Mouse (Mus musculus): Measurements from ENCODE around the gene Dera. TPM values are rescaled to one million over a fixed set of nuclear protein-coding genes. Genes with fewer than 3 reads are reported as not detected.

Gene Dera
- total and polyA plus RNA-seq, 3 experiments: 59.5 to 80.6 (median 78.0) TPM

DNA sequence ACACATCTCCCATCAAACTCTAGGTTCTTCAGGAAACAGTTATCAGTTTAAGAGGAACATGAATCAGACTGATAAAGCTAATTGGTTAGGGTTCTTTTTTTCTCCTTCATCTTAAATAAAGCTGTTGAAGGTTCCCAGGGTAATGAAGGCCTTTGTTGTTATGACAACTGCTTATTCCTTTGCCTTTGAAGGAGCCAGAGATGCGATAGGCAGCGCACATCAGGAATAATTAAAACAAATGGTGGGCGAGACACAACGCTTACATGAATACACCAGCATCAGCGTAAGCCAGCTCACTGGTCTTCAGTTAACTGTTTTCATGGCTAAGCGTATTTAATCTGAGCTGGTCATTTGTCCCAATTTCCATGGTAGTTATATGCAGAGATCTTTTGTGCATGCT is 132.9 kb downstream of the Dera start:
- H3K9ac ChIP-seq (ENCODE audit: insufficient read depth, low read depth): no peak overlapping the region
- no peak overlapping the region for H3K4me2 ChIP-seq (ENCODE audit: insufficient read depth, low read depth, poor library complexity, severe bottlenecking)
- H3K79me2 ChIP-seq (replicated peaks; ENCODE audit: control insufficient read depth, extremely low read depth, insufficient read depth, poor library complexity, severe bottlenecking): no peaks in the 10 kb centered on the region
- no peak for DNase-seq (ENCODE audit: extremely low read depth)
- no peak overlapping the region for H3K27ac ChIP-seq (ENCODE audit: insufficient read depth, low read depth)
- dilution Hi-C loops (cut with MboI; ENCODE audit: extremely low pct_ligation_motif_present, extremely low pct_unique_long_range_greater_than_20kb, low sequenced_read_pairs): no loop called here
- TF ChIP-seq UBTF (IDR thresholded peaks at IDR 0.05; ENCODE audit: low read depth, low read length) (no peak), MEF2A (IDR thresholded peaks at IDR 0.05; ENCODE audit: borderline replicate concordance, low read depth, low read length) (no peak), PAX5 (IDR thresholded peaks at IDR 0.05; ENCODE audit: low read length) (no peak), SMC3 (IDR thresholded peaks at IDR 0.05; ENCODE audit: low read depth, low read length) (no peak), CHD1 (IDR thresholded peaks at IDR 0.05; ENCODE audit: low read depth, low read length) (no peak), GABPA (IDR thresholded peaks at IDR 0.05; ENCODE audit: insufficient replicate concordance, low read depth, low read length) (no peak), RAD21 (IDR thresholded peaks at IDR 0.05; ENCODE audit: low read depth, low read length) (no peak), USF2 (conservative IDR thresholded peaks at IDR 0.05; ENCODE audit: low read depth, low read length) (no peak), BHLHE40 (IDR thresholded peaks at IDR 0.05; ENCODE audit: low read depth, low read length) (no peak), MXI1 (IDR thresholded peaks at IDR 0.05; ENCODE audit: low read depth, low read length) (no peak), ZMIZ1 (IDR thresholded peaks at IDR 0.05; ENCODE audit: low read depth, low read length) (no peak), IRF4 (IDR thresholded peaks at IDR 0.05; ENCODE audit: low read depth, low read length) (no peak), ZNF384 (IDR thresholded peaks at IDR 0.05; ENCODE audit: low read depth, low read length) (no peak), CTCF (conservative IDR thresholded peaks at IDR 0.05 in 1 of 2, IDR thresholded peaks at IDR 0.05 in 1 of 2; ENCODE audit: low read depth in 2 of 2, low read length in 2 of 2) (no peak), JUND (conservative IDR thresholded peaks at IDR 0.05; ENCODE audit: low read depth, low read length) (no peak), NRF1 (IDR thresholded peaks at IDR 0.05; ENCODE audit: low read depth, low read length) (no peak), EP300 (IDR thresholded peaks at IDR 0.05; ENCODE audit: low read length) (no peak), SIN3A (IDR thresholded peaks at IDR 0.05; ENCODE audit: low read length) (no peak), ZC3H11A (IDR thresholded peaks at IDR 0.05; ENCODE audit: low read depth, low read length) (no peak), POLR2AphosphoS2 (IDR thresholded peaks at IDR 0.05; ENCODE audit: low read depth, low read length) (no peak)
- in situ Hi-C loops (cut with MboI; ENCODE audit: low pct_ligation_motif_present, low pct_unique_long_range_greater_than_20kb, low sequenced_read_pairs): no loop called here
- H3K27me3 ChIP-seq (replicated peaks): peaks cover 1% of the 10 kb centered on the region
- peaks cover 7% of the 10 kb centered on the region for H3K9me3 ChIP-seq (replicated peaks; ENCODE audit: low read length)
- no peak overlapping the region for H3K4me3 ChIP-seq (replicated peaks in 1 of 3; ENCODE audit: low read depth in 2 of 3, low read length in 2 of 3, poor library complexity in 1 of 3)
- H3K36me3 ChIP-seq (replicated peaks in 1 of 2; ENCODE audit: control insufficient read depth in 1 of 2, insufficient read depth in 1 of 2, low read length in 1 of 2): no peaks in the 10 kb centered on the region
- H3K4me1 ChIP-seq (ENCODE audit: control insufficient read depth in 1 of 2, insufficient read depth in 2 of 2): no peaks in the 10 kb centered on the region

DNA sequence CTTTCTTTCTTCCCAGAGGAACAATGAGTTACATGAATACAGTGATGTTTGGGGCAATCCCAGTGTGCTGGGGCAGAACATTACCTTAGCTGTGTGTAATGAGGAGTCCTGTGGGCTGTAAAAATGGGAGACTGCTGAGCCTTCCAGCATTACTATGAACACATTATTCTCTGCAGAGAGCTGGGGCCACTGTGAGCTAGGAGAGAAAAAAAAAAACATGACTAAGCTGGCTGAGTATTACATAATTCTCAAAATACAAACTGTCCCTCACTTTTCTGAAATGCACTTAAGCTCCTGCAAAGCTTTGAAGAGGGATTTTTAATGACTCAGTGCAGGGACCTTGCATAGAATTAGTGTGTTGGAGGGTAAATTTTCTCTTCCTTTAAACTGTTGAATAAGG is 143.3 kb downstream of the Dera start:
- DNase-seq (ENCODE audit: extremely low read depth): no peak
- H3K27ac ChIP-seq (ENCODE audit: insufficient read depth, low read depth): no peak overlapping the region
- in situ Hi-C loops (cut with MboI; ENCODE audit: low pct_ligation_motif_present, low pct_unique_long_range_greater_than_20kb, low sequenced_read_pairs): no loop called here
- H3K9ac ChIP-seq (ENCODE audit: insufficient read depth, low read depth): no peak overlapping the region
- H3K9me3 ChIP-seq (replicated peaks; ENCODE audit: low read length): no peaks in the 10 kb centered on the region
- no peaks in the 10 kb centered on the region for H3K36me3 ChIP-seq (replicated peaks in 1 of 2; ENCODE audit: control insufficient read depth in 1 of 2, insufficient read depth in 1 of 2, low read length in 1 of 2)
- H3K27me3 ChIP-seq (replicated peaks): no peaks in the 10 kb centered on the region
- H3K4me3 ChIP-seq (replicated peaks in 1 of 3; ENCODE audit: low read depth in 2 of 3, low read length in 2 of 3, poor library complexity in 1 of 3): no peak overlapping the region
- H3K4me2 ChIP-seq (ENCODE audit: insufficient read depth, low read depth, poor library complexity, severe bottlenecking): no peak overlapping the region
- H3K4me1 ChIP-seq (ENCODE audit: control insufficient read depth in 1 of 2, insufficient read depth in 2 of 2): no peaks in the 10 kb centered on the region
- TF ChIP-seq ZMIZ1 (IDR thresholded peaks at IDR 0.05; ENCODE audit: low read depth, low read length): no peak
- no peak for TF ChIP-seq ETS1 (conservative IDR thresholded peaks at IDR 0.05; ENCODE audit: low read depth, low read length)
- TF ChIP-seq IRF4 (IDR thresholded peaks at IDR 0.05; ENCODE audit: low read depth, low read length): no peak
- TF ChIP-seq UBTF (IDR thresholded peaks at IDR 0.05; ENCODE audit: low read depth, low read length): no peak
- TF ChIP-seq ZNF384 (IDR thresholded peaks at IDR 0.05; ENCODE audit: low read depth, low read length): no peak
- TF ChIP-seq E2F4 (IDR thresholded peaks at IDR 0.05; ENCODE audit: insufficient replicate concordance, low read depth, low read length): no peak
- TF ChIP-seq JUND (conservative IDR thresholded peaks at IDR 0.05; ENCODE audit: low read depth, low read length): no peak
- no peak for TF ChIP-seq BHLHE40 (IDR thresholded peaks at IDR 0.05; ENCODE audit: low read depth, low read length)
- no peak for TF ChIP-seq CHD1 (IDR thresholded peaks at IDR 0.05; ENCODE audit: low read depth, low read length)
- no peak for TF ChIP-seq POLR2AphosphoS2 (IDR thresholded peaks at IDR 0.05; ENCODE audit: low read depth, low read length)
- TF ChIP-seq NRF1 (IDR thresholded peaks at IDR 0.05; ENCODE audit: low read depth, low read length): no peak
- no peak for TF ChIP-seq GABPA (IDR thresholded peaks at IDR 0.05; ENCODE audit: insufficient replicate concordance, low read depth, low read length)
- no peak for TF ChIP-seq ELF1 (IDR thresholded peaks at IDR 0.05; ENCODE audit: low read depth, low read length)
- no peak for TF ChIP-seq EP300 (IDR thresholded peaks at IDR 0.05; ENCODE audit: low read length)
- no peak for TF ChIP-seq USF2 (conservative IDR thresholded peaks at IDR 0.05; ENCODE audit: low read depth, low read length)
- TF ChIP-seq RCOR1 (conservative IDR thresholded peaks at IDR 0.05; ENCODE audit: low read depth, low read length): no peak
- TF ChIP-seq ZC3H11A (IDR thresholded peaks at IDR 0.05; ENCODE audit: low read depth, low read length): no peak
- TF ChIP-seq USF1 (IDR thresholded peaks at IDR 0.05; ENCODE audit: low read depth, low read length): no peak
- TF ChIP-seq CTCF (conservative IDR thresholded peaks at IDR 0.05 in 1 of 2, IDR thresholded peaks at IDR 0.05 in 1 of 2; ENCODE audit: low read depth in 2 of 2, low read length in 2 of 2): no peak
- dilution Hi-C loops (cut with MboI; ENCODE audit: extremely low pct_ligation_motif_present, extremely low pct_unique_long_range_greater_than_20kb, low sequenced_read_pairs): no loop called here
- H3K79me2 ChIP-seq (replicated peaks; ENCODE audit: control insufficient read depth, extremely low read depth, insufficient read depth, poor library complexity, severe bottlenecking): no peaks in the 10 kb centered on the region
